Mouse (Mus musculus) megakaryocyte, embryonic 14.5 days (primary cell): ENCODE measurements around the gene Setx.

Experiments
- FLI1 ChIP-seq: IDR thresholded peaks from 2 replicates; pipeline ENCODE4 v1.6.1; 2012; ENCODE audit warnings: low read length, inconsistent platforms, mixed read lengths
- GATA1 ChIP-seq: IDR thresholded peaks from 3 replicates; pipeline ENCODE4 v1.6.1; 2012; ENCODE audit warnings: mixed read lengths, low read length, inconsistent platforms, borderline replicate concordance

GRCm38 (mm10) chr2:29201223-29201955 is 77.4 kb downstream of the Setx start:
- no peak for TF ChIP-seq GATA1
- TF ChIP-seq FLI1, result no peak
